Mouse (Mus musculus) midbrain, embryonic 14.5 days (tissue): Measurements from ENCODE around the gene Thoc7. TPM values are rescaled to one million over a fixed set of nuclear protein-coding genes. Genes with fewer than 3 reads are reported as not detected.

ENCODE experiments used
- ATAC-seq: fragments of 200-750 bp; cut with Nextera tagmentation; 2 replicates; pipeline ENCODE4 v1.8.0; 2017; ENCODE audit warnings: moderate number of reproducible peaks, moderate library complexity; ENCODE audit not compliant: low FRiP score, low TSS enrichment
- DNase-seq: peaks from one replicate; pipeline ENCODE4 v3.0.0-alpha.2; 2015
- H3K27ac ChIP-seq: fragments of 300-500 bp; sonication (generic); replicated peaks from 2 replicates; pipeline ENCODE4 v1.5.1; 2014; ENCODE audit warnings: mild to moderate bottlenecking, low read depth, low read length, moderate library complexity
- H3K27me3 ChIP-seq: fragments of 300-500 bp; sonication (generic); 2 replicates; pipeline ENCODE4 v1.6.1; 2014; ENCODE audit warnings: low read length, control low read depth, mixed read lengths; ENCODE audit not compliant: control insufficient read depth, insufficient read depth
- H3K36me3 ChIP-seq: fragments of 300-500 bp; sonication (generic); 2 replicates; pipeline ENCODE4 v1.6.1; 2014; ENCODE audit warnings: low read length, control low read depth; ENCODE audit not compliant: control insufficient read depth, insufficient read depth
- H3K4me1 ChIP-seq: fragments of 300-500 bp; sonication (generic); 2 replicates; pipeline ENCODE4 v1.6.1; 2014; ENCODE audit warnings: mild to moderate bottlenecking, antibody characterized with exemption, low read length, control low read depth; ENCODE audit not compliant: control insufficient read depth, insufficient read depth
- H3K4me2 ChIP-seq: fragments of 300-500 bp; sonication (generic); 2 replicates; pipeline ENCODE4 v1.6.1; 2014; ENCODE audit warnings: mild to moderate bottlenecking, low read length, moderate library complexity
- H3K4me3 ChIP-seq: fragments of 300-500 bp; sonication (generic); replicated peaks from 2 replicates; pipeline ENCODE4 v1.5.1; 2014; ENCODE audit warnings: low read depth, low read length
- H3K9ac ChIP-seq: fragments of 300-500 bp; sonication (generic); replicated peaks from 2 replicates; pipeline ENCODE4 v1.6.1; 2014; ENCODE audit warnings: mild to moderate bottlenecking, low read length, moderate library complexity
- H3K9me3 ChIP-seq: fragments of 300-500 bp; sonication (generic); 2 replicates; pipeline ENCODE4 v1.6.1; 2016; ENCODE audit warnings: low read length, control low read depth, mixed read lengths; ENCODE audit not compliant: control insufficient read depth
- WGBS: fragments of 180-500 bp; shearing (Covaris S2); extraction: QIAGEN DNeasy Blood & Tissue Kit; methylation state at CpG from one replicate; pipeline ENCODE4 v1.1.7; 2014; 5-methylcytosine and 5-hydroxymethylcytosine counted together
- polyA plus RNA-seq: library from polyadenylated mRNA; unstranded; fragments of >200 nt; fragmentation: Nextera tagmentation; extraction: Ambion mirVana; gene quantifications from 2 replicates; pipeline ENCODE4 v1.2.1, GENCODE M21; 2014

Thoc7 gene
- polyA plus RNA-seq, 1 experiment from 2014 or later, result 198 TPM

GRCm38 (mm10) chr14:13977498-13977897 lies 15.8 kb upstream of the Thoc7 start:
- no peak overlapping the region for H3K27ac ChIP-seq
- no peak for DNase-seq
- no peak overlapping the region for H3K9ac ChIP-seq
- ATAC-seq, result no peak
- H3K27me3 ChIP-seq, result no peaks in the 10 kb centered on the region
- WGBS, result 80% methylated on average over 1 of the region's 1 CpGs
- no peaks in the 10 kb centered on the region for H3K36me3 ChIP-seq
- no peaks in the 10 kb centered on the region for H3K4me1 ChIP-seq
- no peak overlapping the region for H3K4me2 ChIP-seq
- H3K9me3 ChIP-seq, result no peaks in the 10 kb centered on the region
- no peak overlapping the region for H3K4me3 ChIP-seq

GRCm38 (mm10) chr14:13971644-13972234 lies 10.1 kb upstream of the Thoc7 start:
- Histone ChIP-seq H3K9me3 (no peaks in the 10 kb centered on the region), H3K9ac (no peak overlapping the region), H3K4me3 (no peak overlapping the region), H3K36me3 (no peaks in the 10 kb centered on the region), H3K4me1 (no peaks in the 10 kb centered on the region), H3K4me2 (no peak overlapping the region), H3K27me3 (no peaks in the 10 kb centered on the region), H3K27ac (no peak overlapping the region)
- DNase-seq (no peak), ATAC-seq (no peak)
- 49% methylated on average over 6 of the region's 6 CpGs for WGBS

GRCm38 (mm10) chr14:13970513-13970912 lies 8.9 kb upstream of the Thoc7 start:
- Histone ChIP-seq H3K4me3 (no peak overlapping the region), H3K27ac (no peak overlapping the region), H3K4me1 (no peaks in the 10 kb centered on the region), H3K9ac (no peak overlapping the region), H3K36me3 (no peaks in the 10 kb centered on the region), H3K4me2 (no peak overlapping the region), H3K27me3 (no peaks in the 10 kb centered on the region), H3K9me3 (no peaks in the 10 kb centered on the region)
- DNase-seq (no peak), ATAC-seq (no peak)
- 93% methylated on average over 3 of the region's 3 CpGs for WGBS

- no peaks in the 10 kb centered on the region for H3K9me3 ChIP-seq
- DNase-seq (no peak), ATAC-seq (no peak)
- 90% methylated on average over 5 of the region's 5 CpGs for WGBS
- no peak overlapping the region for H3K4me3 ChIP-seq
- H3K27ac ChIP-seq, result no peak overlapping the region
- H3K27me3 ChIP-seq, result no peaks in the 10 kb centered on the region
- H3K4me1 ChIP-seq, result no peaks in the 10 kb centered on the region
- H3K9ac ChIP-seq, result no peak overlapping the region
- H3K36me3 ChIP-seq, result no peaks in the 10 kb centered on the region
- no peak overlapping the region for H3K4me2 ChIP-seq
Observed at GRCm38 (mm10) chr14:13968476-13968875, 6.8 kb upstream of the Thoc7 start.

- H3K4me1 ChIP-seq, result no peaks in the 10 kb centered on the region
- 50% methylated on average over 1 of the region's 1 CpGs for WGBS
- H3K9me3 ChIP-seq, result no peaks in the 10 kb centered on the region
- H3K36me3 ChIP-seq, result no peaks in the 10 kb centered on the region
- H3K4me2 ChIP-seq, result no peak overlapping the region
- H3K4me3 ChIP-seq, result no peak overlapping the region
- ATAC-seq (no peak), DNase-seq (no peak)
- H3K27me3 ChIP-seq, result no peaks in the 10 kb centered on the region
- H3K9ac ChIP-seq, result no peak overlapping the region
- H3K27ac ChIP-seq, result no peak overlapping the region
Observed at GRCm38 (mm10) chr14:13967607-13968006, 6.0 kb upstream of the Thoc7 start.

GRCm38 (mm10) chr14:13963527-13963926 lies 1.9 kb upstream of the Thoc7 start:
- Histone ChIP-seq H3K4me2 (no peak overlapping the region), H3K36me3 (no peaks in the 10 kb centered on the region), H3K9me3 (no peaks in the 10 kb centered on the region), H3K27me3 (no peaks in the 10 kb centered on the region), H3K27ac (no peak overlapping the region), H3K4me1 (peaks cover 11% of the 10 kb centered on the region), H3K4me3 (no peak overlapping the region), H3K9ac (no peak overlapping the region)
- no peak for DNase-seq
- ATAC-seq, result no peak
- 85% methylated on average over 1 of the region's 1 CpGs for WGBS

- Histone ChIP-seq H3K27ac (no peak overlapping the region), H3K4me3 (no peak overlapping the region), H3K4me2 (no peak overlapping the region), H3K27me3 (no peaks in the 10 kb centered on the region), H3K4me1 (peaks cover 11% of the 10 kb centered on the region), H3K36me3 (no peaks in the 10 kb centered on the region), H3K9ac (no peak overlapping the region), H3K9me3 (no peaks in the 10 kb centered on the region)
- DNase-seq (no peak), ATAC-seq (no peak)
- WGBS, result 85% methylated on average over 6 of the region's 6 CpGs
Observed at GRCm38 (mm10) chr14:13962476-13962875, 824 bp upstream of the Thoc7 start.

GRCm38 (mm10) chr14:13960482-13961325 lies 948 bp downstream of the Thoc7 start:
- peak overlapping the region; percentile 99 for H3K9ac ChIP-seq
- peak overlapping the region; percentile 87 for H3K27ac ChIP-seq
- H3K4me2 ChIP-seq, result peak overlapping the region; percentile 71
- H3K4me1 ChIP-seq, result peaks cover 11% of the 10 kb centered on the region
- DNase-seq (peak; percentile 85), ATAC-seq (peak; percentile 92)
- H3K27me3 ChIP-seq, result no peaks in the 10 kb centered on the region
- H3K9me3 ChIP-seq, result no peaks in the 10 kb centered on the region
- H3K36me3 ChIP-seq, result no peaks in the 10 kb centered on the region
- under 1% methylated on average over 62 of the region's 75 CpGs for WGBS
- H3K4me3 ChIP-seq, result peak overlapping the region; percentile 89

- no peaks in the 10 kb centered on the region for H3K9me3 ChIP-seq
Observed at GRCm38 (mm10) chr14:13960079-13960478, 1.6 kb downstream of the Thoc7 start.

More at GRCm38 (mm10) chr14:13960079-13960478, 1.6 kb downstream of the Thoc7 start:
- 1% methylated on average over 9 of the region's 9 CpGs for WGBS
- ATAC-seq (peak; percentile 36), DNase-seq (peak; percentile 65)
- H3K36me3 ChIP-seq, result no peaks in the 10 kb centered on the region
- peaks cover 11% of the 10 kb centered on the region for H3K4me1 ChIP-seq
- H3K4me2 ChIP-seq, result peak overlapping the region; percentile 71
- no peaks in the 10 kb centered on the region for H3K27me3 ChIP-seq
- H3K27ac ChIP-seq, result peak overlapping the region; percentile 87
- peak overlapping the region; percentile 99 for H3K9ac ChIP-seq
- peak overlapping the region; percentile 89 for H3K4me3 ChIP-seq
